Mouse (Mus musculus): ENCODE measurements at regions not wholly inside any gene's neighbourhood (a gene's known extent, or its start where the extent isn't known, plus 50 kb on each side); places are given as distances from the start of the nearest gene placed in this dataset.

GRCm38 (mm10) chr8:102443006-102443405, 342.4 kb downstream of the Cdh11 start:
- DNase-seq (ENCODE audit: low spot score in 2 of 2): no peak

GRCm38 (mm10) chr8:102421828-102422227, 363.6 kb downstream of the Cdh11 start:
- no peak for DNase-seq (ENCODE audit: low spot score in 2 of 2)

GRCm38 (mm10) chr8:102414931-102415330, 370.5 kb downstream of the Cdh11 start:
- DNase-seq (ENCODE audit: low spot score in 2 of 2): no peak

GRCm38 (mm10) chr8:102413446-102413845, 372.0 kb downstream of the Cdh11 start:
- no peak for DNase-seq (ENCODE audit: low spot score in 2 of 2)

- no peak for DNase-seq (ENCODE audit: low spot score in 2 of 2)
These were observed 397.9 kb downstream of the Cdh11 start for GRCm38 (mm10) chr8:102387591-102387990.

- no peak for DNase-seq (ENCODE audit: low spot score in 2 of 2)
These were observed 440.1 kb downstream of the Cdh11 start for GRCm38 (mm10) chr8:102345392-102345791.

GRCm38 (mm10) chr8:102332511-102332910, 452.9 kb downstream of the Cdh11 start:
- peak; percentile 16 to 80 for DNase-seq (ENCODE audit: low spot score in 2 of 2)

GRCm38 (mm10) chr8:102331151-102331550, 454.3 kb downstream of the Cdh11 start:
- no peak for DNase-seq (ENCODE audit: low spot score in 2 of 2)

GRCm38 (mm10) chr8:102329955-102330354, 455.5 kb downstream of the Cdh11 start:
- DNase-seq (ENCODE audit: low spot score in 2 of 2): no peak

Measured in layer of hippocampus, adult 18-20 months (tissue).